Mouse (Mus musculus) stomach, embryonic 14.5 days (tissue): Measurements from ENCODE around the gene Nkain2. TPM values are rescaled to one million over a fixed set of nuclear protein-coding genes. Genes with fewer than 3 reads are reported as not detected.

Source experiments
- ATAC-seq: fragments of 200-750 bp; cut with Nextera tagmentation; 2 replicates; pipeline ENCODE4 v1.8.0; 2017; ENCODE audit warnings: low read depth, moderate TSS enrichment; ENCODE audit not compliant: insufficient number of reproducible peaks, insufficient read depth, low FRiP score
- H3K27ac ChIP-seq: fragments of 300-500 bp; sonication (generic); 2 replicates; pipeline ENCODE4 v1.5.1; 2014; ENCODE audit warnings: mild to moderate bottlenecking, low read length, moderate library complexity, mixed read lengths
- H3K27me3 ChIP-seq: fragments of 300-500 bp; sonication (generic); 2 replicates; pipeline ENCODE4 v1.6.1; 2014; ENCODE audit warnings: low read length, control low read depth, mixed read lengths; ENCODE audit not compliant: control insufficient read depth, insufficient read depth
- H3K36me3 ChIP-seq: fragments of 300-500 bp; sonication (generic); 2 replicates; pipeline ENCODE4 v1.6.1; 2014; ENCODE audit warnings: mild to moderate bottlenecking, control low read depth, low read length, moderate library complexity, mixed read lengths; ENCODE audit not compliant: control insufficient read depth, insufficient read depth
- H3K4me1 ChIP-seq: fragments of 300-500 bp; sonication (generic); 2 replicates; pipeline ENCODE4 v1.6.1; 2014; ENCODE audit warnings: low read length, control low read depth, mixed read lengths; ENCODE audit not compliant: control insufficient read depth, insufficient read depth
- H3K4me2 ChIP-seq: fragments of 300-500 bp; sonication (generic); replicated peaks from 2 replicates; pipeline ENCODE4 v1.6.1; 2014; ENCODE audit warnings: low read depth, low read length, control low read depth
- H3K4me3 ChIP-seq: fragments of 300-500 bp; sonication (generic); 2 replicates; pipeline ENCODE4 v1.5.1; 2014; ENCODE audit warnings: low read depth, low read length, control low read depth
- H3K9ac ChIP-seq: fragments of 300-500 bp; sonication (generic); replicated peaks from 2 replicates; pipeline ENCODE4 v1.6.1; 2014; ENCODE audit warnings: low read depth, mild to moderate bottlenecking, control low read depth, low read length, moderate library complexity, mixed read lengths
- H3K9me3 ChIP-seq: fragments of 300-500 bp; sonication (generic); 2 replicates; pipeline ENCODE4 v1.6.1; 2016; ENCODE audit warnings: low read depth, low read length, control low read depth; ENCODE audit not compliant: control insufficient read depth
- WGBS: fragments of 180-500 bp; shearing (Covaris S2); extraction: QIAGEN DNeasy Blood & Tissue Kit; methylation state at CpG from one replicate; pipeline ENCODE4 v1.1.7; 2014; 5-methylcytosine and 5-hydroxymethylcytosine counted together
- polyA plus RNA-seq: library from polyadenylated mRNA; unstranded; fragments of >200 nt; fragmentation: Nextera tagmentation; extraction: Ambion mirVana; gene quantifications from 2 replicates; pipeline ENCODE4 v1.2.1, GENCODE M21; 2014

The Nkain2 gene
- polyA plus RNA-seq, 1 experiment from 2014 or later: 1.9 TPM

DNA sequence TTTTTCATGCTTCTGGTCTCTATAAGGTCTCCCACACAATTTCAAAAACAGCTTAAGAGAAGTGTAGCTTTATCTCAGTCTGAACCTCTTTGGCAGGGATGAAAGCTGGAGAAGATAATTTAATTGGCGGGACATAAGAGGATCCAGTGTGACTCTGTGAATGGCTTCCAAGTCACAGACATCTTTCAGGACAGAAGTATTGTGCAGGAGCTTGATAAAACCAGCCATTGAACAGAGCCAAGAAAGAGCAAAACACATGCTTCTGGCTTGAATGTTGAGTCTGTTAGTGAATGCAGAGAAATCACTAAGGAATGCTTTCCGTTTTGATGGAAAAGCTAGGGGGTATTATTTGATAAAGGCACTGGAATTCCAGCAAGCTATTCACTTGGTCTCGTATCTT lies 1077.7 kb downstream of the Nkain2 start:
- no peak for ATAC-seq
- H3K9me3 ChIP-seq: no peaks in the 10 kb centered on the region
- no peaks in the 10 kb centered on the region for H3K4me1 ChIP-seq
- H3K27me3 ChIP-seq: no peaks in the 10 kb centered on the region
- no peak overlapping the region for H3K4me2 ChIP-seq
- H3K9ac ChIP-seq: no peak overlapping the region
- no peak overlapping the region for H3K27ac ChIP-seq
- 57% methylated on average over 3 of the region's 3 CpGs for WGBS
- H3K4me3 ChIP-seq: no peak overlapping the region
- H3K36me3 ChIP-seq: no peaks in the 10 kb centered on the region

DNA sequence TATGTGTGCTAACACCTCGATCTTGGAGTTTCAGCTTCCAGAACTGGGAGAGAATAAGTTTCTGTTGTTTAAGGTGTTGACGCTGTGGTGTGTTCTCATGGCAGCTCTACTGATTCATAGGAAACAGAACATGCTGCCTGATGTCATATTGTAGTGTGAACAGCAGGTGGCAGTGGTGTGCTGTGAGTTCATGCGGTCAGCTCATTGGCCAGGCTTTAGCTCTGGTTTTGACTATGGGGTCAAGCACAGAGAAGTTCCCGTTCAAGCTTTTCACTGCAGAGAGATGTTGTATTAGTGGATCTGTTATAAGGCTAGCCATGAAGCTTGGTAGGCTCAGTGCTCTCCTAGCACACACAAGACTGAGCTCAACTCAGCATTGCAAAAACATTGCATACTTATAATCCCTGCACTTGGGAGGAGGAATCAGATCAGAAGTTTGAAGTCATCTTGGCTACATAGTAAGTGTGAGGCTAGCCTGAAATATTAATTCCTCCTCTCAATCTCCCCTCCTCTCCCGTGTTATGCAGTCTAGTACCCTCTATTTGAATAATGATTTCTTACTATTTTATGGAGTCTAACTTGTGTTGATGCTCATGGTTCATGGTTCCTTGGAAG lies 1147.7 kb downstream of the Nkain2 start:
- H3K4me3 ChIP-seq: no peak overlapping the region
- H3K4me2 ChIP-seq: no peak overlapping the region
- no peaks in the 10 kb centered on the region for H3K27me3 ChIP-seq
- no peaks in the 10 kb centered on the region for H3K36me3 ChIP-seq
- H3K9me3 ChIP-seq: no peaks in the 10 kb centered on the region
- no peak overlapping the region for H3K9ac ChIP-seq
- WGBS: 21% methylated on average over 5 of the region's 5 CpGs
- ATAC-seq: peak; percentile 65; the same call in 1 of the 2 replicates
- H3K4me1 ChIP-seq: no peaks in the 10 kb centered on the region
- no peak overlapping the region for H3K27ac ChIP-seq

DNA sequence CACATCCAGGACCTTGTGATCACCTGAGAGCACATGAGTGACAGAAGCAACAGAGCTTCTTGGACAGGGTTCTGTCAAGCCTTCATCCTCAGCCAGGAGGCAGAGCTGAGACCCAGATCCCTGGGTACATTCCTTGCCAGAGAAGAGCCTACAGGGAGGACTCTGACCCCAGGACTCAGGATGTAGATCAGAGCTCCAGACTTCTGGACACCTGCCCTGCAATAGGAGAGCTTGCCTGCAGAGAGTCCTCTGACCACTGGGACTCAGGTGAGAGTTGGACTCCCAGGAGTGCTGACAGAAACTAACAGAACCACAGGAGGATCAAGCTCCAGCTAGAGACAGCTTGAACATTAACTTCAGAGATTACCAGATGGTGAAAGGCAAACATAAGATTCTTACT lies 1162.2 kb downstream of the Nkain2 start:
- H3K36me3 ChIP-seq: no peaks in the 10 kb centered on the region
- H3K9ac ChIP-seq: no peak overlapping the region
- H3K4me3 ChIP-seq: no peak overlapping the region
- H3K27me3 ChIP-seq: no peaks in the 10 kb centered on the region
- H3K27ac ChIP-seq: no peak overlapping the region
- no peaks in the 10 kb centered on the region for H3K9me3 ChIP-seq
- H3K4me2 ChIP-seq: no peak overlapping the region
- no peak for ATAC-seq
- H3K4me1 ChIP-seq: no peaks in the 10 kb centered on the region

DNA sequence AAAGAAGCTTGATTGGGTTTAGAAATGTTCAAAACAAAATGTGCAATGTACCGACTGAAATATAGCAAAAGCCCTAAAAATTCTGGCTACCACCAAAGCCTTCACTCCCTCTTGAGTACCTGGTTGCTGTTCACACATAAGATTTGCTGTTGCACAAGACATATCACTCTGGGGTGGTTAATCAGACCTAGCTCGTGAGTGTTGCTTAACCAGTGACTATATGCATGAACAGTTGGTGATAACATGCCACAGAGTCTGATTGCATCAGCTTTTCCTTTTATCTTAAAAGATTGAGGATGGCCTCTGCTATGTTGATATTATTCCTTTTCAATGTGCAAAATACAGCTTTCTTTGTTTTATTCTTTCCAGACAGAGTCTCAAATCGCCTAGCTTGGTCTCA lies 1243.0 kb downstream of the Nkain2 start:
- H3K9ac ChIP-seq: no peak overlapping the region
- H3K27ac ChIP-seq: no peak overlapping the region
- no peak overlapping the region for H3K4me3 ChIP-seq
- no peak for ATAC-seq
- H3K4me2 ChIP-seq: no peak overlapping the region
- WGBS: 71% methylated on average over 3 of the region's 3 CpGs
- H3K27me3 ChIP-seq: no peaks in the 10 kb centered on the region
- no peaks in the 10 kb centered on the region for H3K4me1 ChIP-seq
- no peaks in the 10 kb centered on the region for H3K36me3 ChIP-seq
- no peaks in the 10 kb centered on the region for H3K9me3 ChIP-seq

DNA sequence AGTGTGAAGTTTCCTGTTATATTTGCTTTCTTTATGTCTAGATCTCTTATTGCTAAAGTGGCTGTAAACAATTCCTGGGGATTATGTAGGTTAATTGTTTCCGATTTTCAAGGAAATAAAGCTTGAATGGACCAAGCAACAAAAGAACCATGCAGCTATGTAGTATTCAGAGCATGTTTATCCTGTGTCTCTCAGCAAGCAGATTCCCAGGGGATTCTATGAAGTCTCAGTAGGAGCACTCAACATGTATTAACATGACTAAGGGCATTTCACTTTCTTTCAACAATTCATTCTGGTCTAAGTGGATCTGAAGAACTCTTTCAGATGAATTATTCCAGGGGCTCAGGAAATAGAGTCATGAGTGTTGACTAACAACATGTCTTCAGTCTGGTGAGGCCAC lies 1244.2 kb downstream of the Nkain2 start:
- Histone ChIP-seq H3K4me1 (no peaks in the 10 kb centered on the region), H3K36me3 (no peaks in the 10 kb centered on the region), H3K27me3 (no peaks in the 10 kb centered on the region), H3K9me3 (no peaks in the 10 kb centered on the region), H3K4me3 (no peak overlapping the region), H3K4me2 (no peak overlapping the region), H3K27ac (no peak overlapping the region), H3K9ac (no peak overlapping the region)
- ATAC-seq: no peak
- 65% methylated on average over 1 of the region's 1 CpGs for WGBS

Other genes with a start within 250 kb of the Nkain2 start
- not detected in 2 replicates for gene Trdn, start 190.1 kb upstream of the Nkain2 start, polyA plus RNA-seq